Mouse (Mus musculus): ENCODE results near the gene Inpp5f.
A peak's percentile ranks its signal among the peaks of the same experiment; 100 is the strongest.

The Inpp5f gene

GRCm38 (mm10) chr7:128744684-128745485 is 133.8 kb downstream of the Inpp5f start, which contains the start of gene Sec23ip:
TSS of gene Sec23ip (plus strand) at chr7:128744943.
- DNase-seq = peak; percentile 99

All from kidney, postnatal 14 days (tissue).